Mouse (Mus musculus) heart, embryonic 16.5 days (tissue): ENCODE data around the gene Irak2. TPM values are rescaled to one million over a fixed set of nuclear protein-coding genes. Genes with fewer than 3 reads are reported as not detected.

Experiments used
- ATAC-seq: fragments of 200-750 bp; cut with Nextera tagmentation; replicated peaks from 2 replicates; pipeline ENCODE4 v1.8.0; 2017; ENCODE audit warnings: moderate number of reproducible peaks; ENCODE audit not compliant: insufficient read depth, low FRiP score; ENCODE audit errors: extremely low read depth
- H3K27ac ChIP-seq: fragments of 300-500 bp; sonication (generic); 2 replicates; pipeline ENCODE4 v1.5.1; 2014; ENCODE audit warnings: mild to moderate bottlenecking, low read length, control low read depth, moderate library complexity
- H3K27me3 ChIP-seq: fragments of 300-500 bp; sonication (generic); 2 replicates; pipeline ENCODE4 v1.6.1; 2014; ENCODE audit warnings: low read length, mixed read lengths; ENCODE audit not compliant: control insufficient read depth, insufficient read depth
- H3K36me3 ChIP-seq: fragments of 300-500 bp; sonication (generic); 2 replicates; pipeline ENCODE4 v1.6.1; 2014; ENCODE audit not compliant: control insufficient read depth, insufficient read depth
- H3K4me1 ChIP-seq: fragments of 300-500 bp; sonication (generic); 2 replicates; pipeline ENCODE4 v1.6.1; 2014; ENCODE audit warnings: low read length, mixed read lengths; ENCODE audit not compliant: control insufficient read depth, insufficient read depth
- H3K4me2 ChIP-seq: fragments of 300-500 bp; sonication (generic); 2 replicates; pipeline ENCODE4 v1.6.1; 2014; ENCODE audit warnings: low read depth, mild to moderate bottlenecking, control low read depth, low read length
- H3K4me3 ChIP-seq: fragments of 300-500 bp; sonication (generic); 2 replicates; pipeline ENCODE4 v1.5.1; 2014; ENCODE audit warnings: mild to moderate bottlenecking, control low read depth, low read length
- H3K9ac ChIP-seq: fragments of 300-500 bp; sonication (generic); 2 replicates; pipeline ENCODE4 v1.6.1; 2014; ENCODE audit warnings: low read length, control low read depth
- H3K9me3 ChIP-seq: fragments of 300-500 bp; sonication (generic); replicated peaks from 2 replicates; pipeline ENCODE4 v1.6.1; 2016; ENCODE audit warnings: low read length; ENCODE audit not compliant: control insufficient read depth
- WGBS: fragments of 180-500 bp; shearing (Covaris S2); extraction: QIAGEN DNeasy Blood & Tissue Kit; methylation state at CpG from one replicate; pipeline ENCODE4 v1.1.7; 2014; 5-methylcytosine and 5-hydroxymethylcytosine counted together
- polyA plus RNA-seq: library from polyadenylated mRNA; unstranded; fragments of >200 nt; fragmentation: Nextera tagmentation; extraction: Ambion mirVana; gene quantifications from 2 replicates; pipeline ENCODE4 v1.2.1, GENCODE M21; 2015

The Irak2 gene
- polyA plus RNA-seq, 1 experiment from 2014 or later = 5.0 TPM

- no peaks in the 10 kb centered on the region for H3K9me3 ChIP-seq
- WGBS = 49% methylated on average over 8 of the region's 8 CpGs
- no peak overlapping the region for H3K4me3 ChIP-seq
- no peak overlapping the region for H3K27ac ChIP-seq
- H3K9ac ChIP-seq = no peak overlapping the region
- no peaks in the 10 kb centered on the region for H3K36me3 ChIP-seq
- H3K4me2 ChIP-seq = no peak overlapping the region
- ATAC-seq = no peak
- peaks cover 17% of the 10 kb centered on the region for H3K4me1 ChIP-seq
- no peaks in the 10 kb centered on the region for H3K27me3 ChIP-seq
These were observed 48.4 kb downstream of the Irak2 start for GRCm38 (mm10) chr6:113686551-113687125.

- no peak overlapping the region for H3K4me3 ChIP-seq
- WGBS = 29% methylated on average over 7 of the region's 7 CpGs
- peaks cover 17% of the 10 kb centered on the region for H3K4me1 ChIP-seq
These were observed 51.7 kb downstream of the Irak2 start for GRCm38 (mm10) chr6:113690008-113690399.

GRCm38 (mm10) chr6:113690400-113691083 is 52.3 kb downstream of the Irak2 start:
- no peaks in the 10 kb centered on the region for H3K36me3 ChIP-seq
- H3K27ac ChIP-seq = peak overlapping the region; percentile 77
- peak overlapping the region; percentile 48 for H3K4me2 ChIP-seq
- H3K9ac ChIP-seq = peak overlapping the region; percentile 42; the same call in 1 of the 2 replicates
- H3K27me3 ChIP-seq = no peaks in the 10 kb centered on the region
- peaks cover 17% of the 10 kb centered on the region for H3K4me1 ChIP-seq
- H3K9me3 ChIP-seq = no peaks in the 10 kb centered on the region
- peak; percentile 86 for ATAC-seq
- 4% methylated on average over 14 of the region's 14 CpGs for WGBS
- peak overlapping the region; percentile 18 for H3K4me3 ChIP-seq

More at GRCm38 (mm10) chr6:113690008-113690399, 51.7 kb downstream of the Irak2 start:
- Histone ChIP-seq H3K36me3 (no peaks in the 10 kb centered on the region), H3K9me3 (no peaks in the 10 kb centered on the region), H3K9ac (no peak overlapping the region), H3K4me2 (no peak overlapping the region), H3K27me3 (no peaks in the 10 kb centered on the region), H3K27ac (peak overlapping the region; percentile 77)
- peak; percentile 3; the same call in 1 of the 2 replicates for ATAC-seq

- H3K27me3 ChIP-seq = no peaks in the 10 kb centered on the region
- peak overlapping the region; percentile 18 for H3K4me3 ChIP-seq
- H3K36me3 ChIP-seq = no peaks in the 10 kb centered on the region
- peak overlapping the region; percentile 48 for H3K4me2 ChIP-seq
- H3K9ac ChIP-seq = peak overlapping the region; percentile 42; the same call in 1 of the 2 replicates
- H3K4me1 ChIP-seq = peaks cover 18% of the 10 kb centered on the region
- ATAC-seq = 0 out of 2 replicates have a peak, but pooled peaks have one; percentile 1
- H3K9me3 ChIP-seq = no peaks in the 10 kb centered on the region
- WGBS = 66% methylated on average over 4 of the region's 4 CpGs
- peak overlapping the region; percentile 77 for H3K27ac ChIP-seq
These were observed 52.8 kb downstream of the Irak2 start for GRCm38 (mm10) chr6:113691084-113691462.

GRCm38 (mm10) chr6:113692661-113693133 is 54.4 kb downstream of the Irak2 start:
- H3K4me1 ChIP-seq = peaks cover 22% of the 10 kb centered on the region
- 78% methylated on average over 5 of the region's 5 CpGs for WGBS
- H3K4me2 ChIP-seq = no peak overlapping the region
- no peak for ATAC-seq
- H3K9me3 ChIP-seq = no peaks in the 10 kb centered on the region
- H3K36me3 ChIP-seq = no peaks in the 10 kb centered on the region
- no peak overlapping the region for H3K4me3 ChIP-seq
- H3K9ac ChIP-seq = no peak overlapping the region
- no peaks in the 10 kb centered on the region for H3K27me3 ChIP-seq
- no peak overlapping the region for H3K27ac ChIP-seq

GRCm38 (mm10) chr6:113693377-113693776 is 55.1 kb downstream of the Irak2 start:
- Histone ChIP-seq H3K36me3 (no peaks in the 10 kb centered on the region), H3K4me3 (no peak overlapping the region), H3K9me3 (no peaks in the 10 kb centered on the region), H3K27me3 (no peaks in the 10 kb centered on the region), H3K4me2 (no peak overlapping the region), H3K27ac (no peak overlapping the region), H3K9ac (no peak overlapping the region), H3K4me1 (peaks cover 29% of the 10 kb centered on the region)
- no peak for ATAC-seq
- WGBS = 70% methylated on average over 5 of the region's 5 CpGs

GRCm38 (mm10) chr6:113695203-113695602 is 56.9 kb downstream of the Irak2 start:
- ATAC-seq = no peak
- H3K27ac ChIP-seq = no peak overlapping the region
- no peak overlapping the region for H3K4me2 ChIP-seq
- H3K4me1 ChIP-seq = peaks cover 30% of the 10 kb centered on the region
- H3K9ac ChIP-seq = no peak overlapping the region
- no peaks in the 10 kb centered on the region for H3K9me3 ChIP-seq
- H3K27me3 ChIP-seq = no peaks in the 10 kb centered on the region
- no peak overlapping the region for H3K4me3 ChIP-seq
- WGBS = 72% methylated on average over 1 of the region's 1 CpGs
- H3K36me3 ChIP-seq = no peaks in the 10 kb centered on the region; the same call in 1 of the 2 replicates

GRCm38 (mm10) chr6:113695766-113696355 is 57.6 kb downstream of the Irak2 start:
- 49% methylated on average over 4 of the region's 4 CpGs for WGBS
- peak overlapping the region; percentile 66 for H3K9ac ChIP-seq
- no peaks in the 10 kb centered on the region; the same call in 1 of the 2 replicates for H3K36me3 ChIP-seq
- H3K4me3 ChIP-seq = peak overlapping the region; percentile 98
- H3K9me3 ChIP-seq = no peaks in the 10 kb centered on the region
- H3K27me3 ChIP-seq = no peaks in the 10 kb centered on the region
- ATAC-seq = no peak
- H3K27ac ChIP-seq = peak overlapping the region; percentile 94
- peak overlapping the region; percentile 69 for H3K4me2 ChIP-seq
- H3K4me1 ChIP-seq = peaks cover 26% of the 10 kb centered on the region
